ENCODE assay signal across 7 mouse cellular contexts in genomic region chr8:125078771-125079384, GRCm38 (mm10). TPM values are rescaled to one million over a fixed set of nuclear protein-coding genes. Genes with fewer than 3 reads are reported as not detected.
DNase-seq lines count a peak whose midpoint lies in the region; ATAC-seq lines count a peak whose summit lies in the region.

No protein-coding gene starts in this region.

- H3K9me3 ChIP-seq in neural tube, embryonic 13.5 days, result no peaks in the 10 kb centered on the region
- no peaks in the 10 kb centered on the region for H3K9me3 ChIP-seq in forebrain, embryonic 14.5 days (replicated peaks; ENCODE audit: control insufficient read depth, low read length)
- H3K9me3 ChIP-seq in hindbrain, embryonic 14.5 days (ENCODE audit: control insufficient read depth, low read length), result no peaks in the 10 kb centered on the region

- no peak overlapping the region for H3K9ac ChIP-seq in neural tube, embryonic 13.5 days
- no peak overlapping the region for H3K9ac ChIP-seq in forebrain, embryonic 14.5 days (ENCODE audit: low read length)
- no peak overlapping the region for H3K9ac ChIP-seq in hindbrain, embryonic 14.5 days

- H3K36me3 ChIP-seq in neural tube, embryonic 13.5 days, result no peaks in the 10 kb centered on the region
- no peaks in the 10 kb centered on the region for H3K36me3 ChIP-seq in forebrain, embryonic 14.5 days (ENCODE audit: control insufficient read depth, insufficient read depth, low read length)
- H3K36me3 ChIP-seq in hindbrain, embryonic 14.5 days (replicated peaks; ENCODE audit: control insufficient read depth, insufficient read depth), result no peaks in the 10 kb centered on the region

- peaks cover 35% of the 10 kb centered on the region for H3K4me1 ChIP-seq in neural tube, embryonic 13.5 days (replicated peaks)
- peaks cover 14% of the 10 kb centered on the region for H3K4me1 ChIP-seq in forebrain, embryonic 14.5 days (ENCODE audit: control insufficient read depth, insufficient read depth, low read length)
- peaks cover 14% of the 10 kb centered on the region; the same call in 1 of the 2 replicates for H3K4me1 ChIP-seq in hindbrain, embryonic 14.5 days (replicated peaks; ENCODE audit: control insufficient read depth, insufficient read depth, low read length)

- no peak overlapping the region for H3K4me3 ChIP-seq in neural tube, embryonic 13.5 days
- H3K4me3 ChIP-seq in forebrain, embryonic 14.5 days (ENCODE audit: low read depth, low read length), result no peak overlapping the region
- H3K4me3 ChIP-seq in hindbrain, embryonic 14.5 days (replicated peaks; ENCODE audit: low read length), result no peak overlapping the region

- peak; percentile 63; the same call in 1 of the 2 replicates for ATAC-seq in neural tube, embryonic 13.5 days (ENCODE audit: low read depth)
- peak; percentile 73 for ATAC-seq in forebrain, embryonic 14.5 days
- 0 out of 2 replicates have a peak, but pooled peaks have one; percentile 46 for ATAC-seq in hindbrain, embryonic 14.5 days (ENCODE audit: low FRiP score)

- WGBS in neural tube, embryonic 13.5 days, result 47% methylated on average over 9 of the region's 9 CpGs
- WGBS in forebrain, embryonic 14.5 days, result 46% methylated on average over 9 of the region's 9 CpGs
- WGBS in hindbrain, embryonic 14.5 days, result 32% methylated on average over 9 of the region's 9 CpGs

- intact Hi-C loops in left cerebral cortex, postnatal 25 days (cut with DNase I), result no loop called here

- H3K27me3 ChIP-seq in neural tube, embryonic 13.5 days, result no peaks in the 10 kb centered on the region
- H3K27me3 ChIP-seq in forebrain, embryonic 14.5 days (replicated peaks; ENCODE audit: control insufficient read depth, insufficient read depth, low read length), result no peaks in the 10 kb centered on the region
- H3K27me3 ChIP-seq in hindbrain, embryonic 14.5 days (ENCODE audit: control insufficient read depth, insufficient read depth, low read length), result no peaks in the 10 kb centered on the region

- H3K27ac ChIP-seq in neural tube, embryonic 13.5 days (replicated peaks), result peak overlapping the region; percentile 52; the same call in 1 of the 2 replicates
- peak overlapping the region; percentile 67 for H3K27ac ChIP-seq in forebrain, embryonic 14.5 days (ENCODE audit: low read depth, low read length)
- H3K27ac ChIP-seq in hindbrain, embryonic 14.5 days, result no peak overlapping the region; the same call in 1 of the 2 replicates

- no peak for DNase-seq in neural tube, embryonic 10.5 days (ENCODE audit: extremely low spot score, low spot score)
- peak; percentile 89 for DNase-seq in forebrain, embryonic 14.5 days (ENCODE audit: low spot score)
- DNase-seq in hindbrain, embryonic 14.5 days (ENCODE audit: low spot score), result peak; percentile 66
- DNase-seq in left cerebral cortex, postnatal 25 days (ENCODE audit: low spot score in 2 of 2), result peak; percentile 79 to 95
- DNase-seq in telencephalon, adult 2 months (ENCODE audit: low read depth, low spot score), result peak; percentile 73
- no peak for DNase-seq in ovary, postnatal 36 days (ENCODE audit: low spot score)

- H3K4me2 ChIP-seq in neural tube, embryonic 13.5 days, result no peak overlapping the region
- H3K4me2 ChIP-seq in forebrain, embryonic 14.5 days (ENCODE audit: low read length), result no peak overlapping the region
- no peak overlapping the region for H3K4me2 ChIP-seq in hindbrain, embryonic 14.5 days (replicated peaks)

RNA-seq across cellular contexts. Expression of gene Disc1, which starts 24.9 kb away (rescaled TPM):
- 1.6 and 2.1 TPM in 2 replicates for polyA plus RNA-seq in neural tube, embryonic 13.5 days (2015; fragmentation: Nextera tagmentation; extraction: Ambion mirVana)
- polyA plus RNA-seq in forebrain, embryonic 14.5 days (2014; fragmentation: Nextera tagmentation; extraction: Ambion mirVana), result 0.30 and 0.62 TPM in 2 replicates
- polyA plus RNA-seq in hindbrain, embryonic 14.5 days (2014; fragmentation: Nextera tagmentation; extraction: Ambion mirVana), result 1.1 and 1.8 TPM in 2 replicates
- total RNA-seq in left cerebral cortex, postnatal 25 days (2021), result 1 to 10 TPM; 2.5 to 3.1 TPM

Comparison
In these comparisons a context has a peak if more than half of its experiments do, and no peak if none do; other contexts are left out.
1. DNase-seq: peak in forebrain, embryonic 14.5 days (single experiment), hindbrain, embryonic 14.5 days (single experiment), left cerebral cortex, postnatal 25 days (2 of 2) and telencephalon, adult 2 months (single experiment); none in neural tube, embryonic 10.5 days (single experiment) and ovary, postnatal 36 days (single experiment).
2. Peak in every context shown above with its lines, with median percentiles within 50 percentile points of each other: ATAC-seq.